Mouse (Mus musculus) midbrain, embryonic 15.5 days (tissue): ENCODE measurements at regions not wholly inside any gene's neighbourhood (a gene's known extent, or its start where the extent isn't known, plus 50 kb on each side); places are given as distances from the start of the nearest gene placed in this dataset.
"Not testable (repeated sequence)": the region's sequence is repeated elsewhere in the genome, so short reads cannot be mapped to it uniquely, and the experiment has no call there.

ENCODE experiments used
- ATAC-seq: fragments of 200-750 bp; cut with Nextera tagmentation; replicated peaks from 2 replicates; pipeline ENCODE4 v1.8.0; 2017; ENCODE audit warnings: moderate TSS enrichment
- H3K27ac ChIP-seq: fragments of 300-500 bp; sonication (generic); 2 replicates; pipeline ENCODE4 v1.5.1; 2015; ENCODE audit warnings: mild to moderate bottlenecking, inconsistent platforms
- H3K27me3 ChIP-seq: fragments of 300-500 bp; sonication (generic); replicated peaks from 2 replicates; pipeline ENCODE4 v1.6.1; 2015; ENCODE audit warnings: inconsistent platforms
- H3K36me3 ChIP-seq: fragments of 300-500 bp; sonication (generic); replicated peaks from 2 replicates; pipeline ENCODE4 v1.6.1; 2015; ENCODE audit warnings: inconsistent platforms
- H3K4me1 ChIP-seq: fragments of 300-500 bp; sonication (generic); 2 replicates; pipeline ENCODE4 v1.6.1; 2015; ENCODE audit warnings: inconsistent platforms
- H3K4me2 ChIP-seq: fragments of 300-500 bp; sonication (generic); 2 replicates; pipeline ENCODE4 v1.6.1; 2015; ENCODE audit warnings: inconsistent platforms, mild to moderate bottlenecking, moderate library complexity
- H3K4me3 ChIP-seq: fragments of 300-500 bp; sonication (generic); 2 replicates; pipeline ENCODE4 v1.5.1; 2015; ENCODE audit warnings: mild to moderate bottlenecking, inconsistent platforms
- H3K9ac ChIP-seq: fragments of 300-500 bp; sonication (generic); 2 replicates; pipeline ENCODE4 v1.6.1; 2015; ENCODE audit warnings: mild to moderate bottlenecking, inconsistent platforms
- H3K9me3 ChIP-seq: fragments of 300-500 bp; sonication (generic); 2 replicates; pipeline ENCODE4 v1.6.1; 2016; ENCODE audit warnings: inconsistent platforms
- WGBS: fragments of 180-500 bp; shearing (Covaris S2); methylation state at CpG from one replicate; pipeline ENCODE4 v1.1.7; 2015; ENCODE audit warnings: mixed read lengths; 5-methylcytosine and 5-hydroxymethylcytosine counted together

GRCm38 (mm10) chr17:13474310-13475094, 120.1 kb downstream of the Tcp10c start:
- 74% methylated on average over 14 of the region's 14 CpGs for WGBS
- H3K9ac ChIP-seq, result no peak overlapping the region
- H3K4me1 ChIP-seq, result peaks cover 11% of the 10 kb centered on the region
- H3K27me3 ChIP-seq, result no peaks in the 10 kb centered on the region
- H3K4me3 ChIP-seq, result no peak overlapping the region
- no peaks in the 10 kb centered on the region for H3K9me3 ChIP-seq
- no peak overlapping the region for H3K4me2 ChIP-seq
- H3K27ac ChIP-seq, result no peak overlapping the region
- no peaks in the 10 kb centered on the region for H3K36me3 ChIP-seq
- ATAC-seq, result no peak

GRCm38 (mm10) chr17:13478866-13479571, 124.6 kb downstream of the Tcp10c start:
- Histone ChIP-seq H3K9me3 (no peaks in the 10 kb centered on the region), H3K4me3 (no peak overlapping the region), H3K27me3 (no peaks in the 10 kb centered on the region), H3K9ac (no peak overlapping the region), H3K4me2 (peak overlapping the region; percentile 15; the same call in 1 of the 2 replicates), H3K27ac (peak overlapping the region; percentile 65), H3K36me3 (no peaks in the 10 kb centered on the region), H3K4me1 (peaks cover 18% of the 10 kb centered on the region)
- 13% methylated on average over 5 of the region's 5 CpGs for WGBS
- ATAC-seq, result peak; percentile 86

GRCm38 (mm10) chr17:13479572-13480063, 125.2 kb downstream of the Tcp10c start:
- peak; percentile 65; the same call in 1 of the 2 replicates for ATAC-seq
- Histone ChIP-seq H3K9me3 (no peaks in the 10 kb centered on the region), H3K4me1 (peaks cover 18% of the 10 kb centered on the region), H3K4me3 (no peak overlapping the region), H3K36me3 (no peaks in the 10 kb centered on the region), H3K27me3 (no peaks in the 10 kb centered on the region), H3K27ac (peak overlapping the region; percentile 65), H3K4me2 (peak overlapping the region; percentile 15; the same call in 1 of the 2 replicates), H3K9ac (no peak overlapping the region)
- 13% methylated on average over 12 of the region's 12 CpGs for WGBS

GRCm38 (mm10) chr17:13481445-13482085, 127.2 kb downstream of the Tcp10c start:
- Histone ChIP-seq H3K27me3 (no peaks in the 10 kb centered on the region), H3K36me3 (no peaks in the 10 kb centered on the region), H3K4me2 (no peak overlapping the region), H3K9ac (no peak overlapping the region), H3K4me3 (no peak overlapping the region), H3K9me3 (no peaks in the 10 kb centered on the region), H3K4me1 (peaks cover 18% of the 10 kb centered on the region), H3K27ac (no peak overlapping the region)
- ATAC-seq, result 0 out of 2 replicates have a peak, but pooled peaks have one; percentile 16
- WGBS, result 61% methylated on average over 7 of the region's 7 CpGs

- Histone ChIP-seq H3K36me3 (no peaks in the 10 kb centered on the region), H3K9me3 (no peaks in the 10 kb centered on the region), H3K4me2 (no peak overlapping the region), H3K27me3 (no peaks in the 10 kb centered on the region), H3K27ac (no peak overlapping the region), H3K4me3 (no peak overlapping the region), H3K9ac (no peak overlapping the region), H3K4me1 (peaks cover 18% of the 10 kb centered on the region)
- ATAC-seq, result no peak
- WGBS, result 92% methylated on average over 3 of the region's 3 CpGs
Observed at GRCm38 (mm10) chr17:13482136-13482535, 127.8 kb downstream of the Tcp10c start.

- Histone ChIP-seq H3K36me3 (no peaks in the 10 kb centered on the region), H3K27ac (no peak overlapping the region), H3K4me3 (no peak overlapping the region), H3K4me1 (no peaks in the 10 kb centered on the region), H3K9me3 (no peaks in the 10 kb centered on the region), H3K9ac (no peak overlapping the region), H3K4me2 (no peak overlapping the region), H3K27me3 (no peaks in the 10 kb centered on the region)
- 85% methylated on average over 10 of the region's 10 CpGs for WGBS
- 0 out of 2 replicates have a peak, but pooled peaks have one; percentile 17 for ATAC-seq
Observed at GRCm38 (mm10) chr17:13487291-13488215, 133.2 kb downstream of the Tcp10c start.

- no peaks in the 10 kb centered on the region for H3K27me3 ChIP-seq
- no peak for ATAC-seq
- no peak overlapping the region for H3K4me2 ChIP-seq
- no peak overlapping the region for H3K27ac ChIP-seq
- no peaks in the 10 kb centered on the region for H3K36me3 ChIP-seq
- H3K9ac ChIP-seq, result no peak overlapping the region
- 82% methylated on average over 9 of the region's 9 CpGs for WGBS
- H3K4me1 ChIP-seq, result no peaks in the 10 kb centered on the region
- no peaks in the 10 kb centered on the region for H3K9me3 ChIP-seq
- H3K4me3 ChIP-seq, result no peak overlapping the region
Observed at GRCm38 (mm10) chr17:13488608-13489324, 134.4 kb downstream of the Tcp10c start.

GRCm38 (mm10) chr17:13492239-13492638, 137.9 kb downstream of the Tcp10c start:
- not testable (repeated sequence) for H3K36me3 ChIP-seq, H3K4me1 ChIP-seq, H3K27me3 ChIP-seq, H3K4me2 ChIP-seq, H3K27ac ChIP-seq, H3K9me3 ChIP-seq, H3K9ac ChIP-seq, H3K4me3 ChIP-seq, ATAC-seq
- 89% methylated on average over 1 of the region's 1 CpGs for WGBS

- not testable (repeated sequence) for H3K27me3 ChIP-seq, H3K4me2 ChIP-seq, ATAC-seq, H3K9me3 ChIP-seq, H3K4me1 ChIP-seq, H3K4me3 ChIP-seq, H3K27ac ChIP-seq, H3K36me3 ChIP-seq, H3K9ac ChIP-seq
- WGBS, result 45% methylated on average over 4 of the region's 7 CpGs
Observed at GRCm38 (mm10) chr17:13492649-13493277, 138.4 kb downstream of the Tcp10c start.

GRCm38 (mm10) chr17:13493866-13494265, 139.5 kb downstream of the Tcp10c start:
- ATAC-seq, H3K4me1 ChIP-seq, H3K27me3 ChIP-seq, H3K4me3 ChIP-seq, H3K9ac ChIP-seq, H3K4me2 ChIP-seq, H3K27ac ChIP-seq, H3K36me3 ChIP-seq, H3K9me3 ChIP-seq: not testable (repeated sequence)
- WGBS, result 87% methylated on average over 3 of the region's 3 CpGs

- not testable (repeated sequence) for ATAC-seq, H3K36me3 ChIP-seq, H3K4me2 ChIP-seq, H3K4me3 ChIP-seq, H3K27me3 ChIP-seq, H3K27ac ChIP-seq, H3K4me1 ChIP-seq, H3K9me3 ChIP-seq, H3K9ac ChIP-seq
- WGBS, result 100% methylated on average over 1 of the region's 1 CpGs
Observed at GRCm38 (mm10) chr17:13494475-13494874, 140.1 kb downstream of the Tcp10c start.
